Mouse (Mus musculus) CH12.LX (cell line): Measurements from ENCODE around the gene Ap1s2.

Experiments used
- CTCF ChIP-seq, 2 experiments: IDR thresholded peaks in 1 of 2; conservative IDR thresholded peaks in 1 of 2; 2 replicates each; pipeline ENCODE4 v1.5.1; 2011 to 2012; ENCODE audit warnings: low read depth in 2 of 2, low read length in 2 of 2, improper control_type of control experiment in 1 of 2, inconsistent platforms in 1 of 2, mild to moderate bottlenecking in 1 of 2, moderate library complexity in 1 of 2
- NELFE ChIP-seq: IDR thresholded peaks from 2 replicates; pipeline ENCODE4 v1.6.1; 2011; ENCODE audit warnings: low read depth, low read length, improper control_type of control experiment
- RCOR1 ChIP-seq: conservative IDR thresholded peaks from 2 replicates; pipeline ENCODE4 v1.6.1; 2012; ENCODE audit warnings: low read depth, mild to moderate bottlenecking, inconsistent platforms, low read length, improper control_type of control experiment

GRCm38 (mm10) chrX:163879039-163879438, 29.8 kb upstream of the Ap1s2 start:
- TF ChIP-seq CTCF (conservative IDR thresholded peaks at IDR 0.05 in 1 of 2, IDR thresholded peaks at IDR 0.05 in 1 of 2; ENCODE audit: low read depth in 2 of 2, low read length in 2 of 2) (no peak), NELFE (no peak), RCOR1 (no peak)
